ENCODE assay signal across 15 mouse cellular contexts in the genomic region with DNA sequence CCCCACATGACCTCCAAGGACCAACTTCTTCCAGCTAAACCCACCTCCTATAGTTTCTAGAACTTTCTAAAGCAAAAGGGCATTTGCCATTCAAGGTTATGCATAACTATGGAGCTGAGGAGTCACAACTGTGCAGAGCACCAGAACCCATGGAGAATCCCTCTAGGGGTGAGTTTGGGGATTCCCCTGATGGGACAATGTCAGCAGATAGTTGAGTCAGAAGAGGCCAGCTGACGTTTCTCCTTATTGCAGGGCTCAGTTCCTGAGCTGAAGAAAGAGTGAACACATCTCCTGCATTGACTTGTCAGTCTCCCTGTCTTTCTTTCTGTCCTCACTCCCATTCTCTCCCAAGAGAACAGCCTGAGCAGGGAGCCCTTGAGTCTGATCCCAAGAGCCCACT.
"Had no signal": no experiment of that assay in that cellular context is flagged by ENCODE, and none has a peak within 500 bp of the region (broad histone marks: within the 10 kb centered on the region; RNA-seq: fewer than 3 reads in every experiment).

No protein-coding gene starts in this region.

- H3K9ac ChIP-seq: liver, embryonic 12.5 days; lung, embryonic 15.5 days; neural tube, embryonic 13.5 days; stomach, embryonic 15.5 days had no signal

- H3K27ac ChIP-seq: layer of hippocampus, adult 2 months; limb, embryonic 10.5 days; liver, embryonic 12.5 days; lung, embryonic 15.5 days; midbrain, embryonic 10.5 days; neural tube, embryonic 13.5 days; stomach, embryonic 15.5 days had no signal

- DNase-seq: kidney, adult 11 months; kidney, postnatal 10 days; kidney, postnatal 4 days; lung, postnatal 14 days; midbrain, embryonic 14.5 days; retina, postnatal 1 day; thymus, adult 2 months; thymus, postnatal 25 days had no signal

- H3K4me1 ChIP-seq: liver, embryonic 12.5 days; stomach, embryonic 15.5 days had no signal

- H3K27me3 ChIP-seq: liver, embryonic 12.5 days; lung, embryonic 15.5 days; neural tube, embryonic 13.5 days; stomach, embryonic 15.5 days had no signal

- H3K9me3 ChIP-seq: limb, embryonic 10.5 days; liver, embryonic 12.5 days; lung, embryonic 15.5 days; midbrain, embryonic 10.5 days; neural tube, embryonic 13.5 days; stomach, embryonic 15.5 days had no signal

- H3K4me2 ChIP-seq: liver, embryonic 12.5 days; lung, embryonic 15.5 days; neural tube, embryonic 13.5 days; stomach, embryonic 15.5 days had no signal

- H3K4me3 ChIP-seq: layer of hippocampus, adult 2 months; limb, embryonic 10.5 days; liver, embryonic 12.5 days; lung, embryonic 15.5 days; midbrain, embryonic 10.5 days; neural tube, embryonic 13.5 days; stomach, embryonic 15.5 days had no signal
